Mouse (Mus musculus) small intestine, adult 2 months (tissue): ENCODE results near the gene Cdk1. TPM values are rescaled to one million over a fixed set of nuclear protein-coding genes. Genes with fewer than 3 reads are reported as not detected.

Experiments used
- H3K27ac ChIP-seq: fragments of 200-500 bp; 2 replicates; pipeline ENCODE4 v1.5.1; 2012; ENCODE audit warnings: low read depth, low read length, control low read depth, inconsistent platforms; ENCODE audit not compliant: insufficient read depth
- H3K27me3 ChIP-seq: fragments of 200-500 bp; 2 replicates; pipeline ENCODE4 v1.6.1; 2012; ENCODE audit warnings: mild to moderate bottlenecking, moderate library complexity, low read length, inconsistent platforms; ENCODE audit not compliant: control insufficient read depth, insufficient read depth
- H3K36me3 ChIP-seq: fragments of 200-500 bp; 2 replicates; pipeline ENCODE4 v1.6.1; 2012; ENCODE audit warnings: mild to moderate bottlenecking, low read length, control low read depth, inconsistent platforms; ENCODE audit not compliant: control insufficient read depth, insufficient read depth
- H3K4me1 ChIP-seq: fragments of 200-500 bp; 2 replicates; pipeline ENCODE4 v1.6.1; 2012; ENCODE audit warnings: low read length, inconsistent platforms, mixed read lengths; ENCODE audit not compliant: control insufficient read depth, insufficient read depth, insufficient read length
- H3K4me3 ChIP-seq: fragments of 200-500 bp; 2 replicates; pipeline ENCODE4 v1.5.1; 2012; ENCODE audit warnings: low read depth, mild to moderate bottlenecking, control low read depth, inconsistent platforms, low read length, moderate library complexity
- CTCF ChIP-seq: fragments of 200-500 bp; IDR thresholded peaks from 2 replicates; pipeline ENCODE4 v1.5.1; 2012; ENCODE audit warnings: low read depth, mild to moderate bottlenecking, control low read depth, inconsistent platforms, low read length, moderate library complexity, mixed read lengths; ENCODE audit not compliant: insufficient replicate concordance, insufficient read length; ENCODE audit errors: extremely low read depth
- POLR2A ChIP-seq: fragments of 200-500 bp; IDR thresholded peaks from 2 replicates; pipeline ENCODE4 v1.6.1; 2012; ENCODE audit warnings: low read depth, mild to moderate bottlenecking, control low read depth, inconsistent platforms, low read length, moderate library complexity
- WGBS: fragments of 180-500 bp; shearing (Covaris S2); methylation state at CpG from one replicate; pipeline ENCODE4 v1.1.7; 2018; 5-methylcytosine and 5-hydroxymethylcytosine counted together
- polyA plus RNA-seq: library from polyadenylated mRNA; depleted of rRNA; stranded (reverse); fragments of >200 nt; gene quantifications from 2 replicates; pipeline ENCODE4 v1.2.3, GENCODE M21; 2012

Cdk1 gene
- polyA plus RNA-seq, 1 experiment: 25.3 TPM

DNA sequence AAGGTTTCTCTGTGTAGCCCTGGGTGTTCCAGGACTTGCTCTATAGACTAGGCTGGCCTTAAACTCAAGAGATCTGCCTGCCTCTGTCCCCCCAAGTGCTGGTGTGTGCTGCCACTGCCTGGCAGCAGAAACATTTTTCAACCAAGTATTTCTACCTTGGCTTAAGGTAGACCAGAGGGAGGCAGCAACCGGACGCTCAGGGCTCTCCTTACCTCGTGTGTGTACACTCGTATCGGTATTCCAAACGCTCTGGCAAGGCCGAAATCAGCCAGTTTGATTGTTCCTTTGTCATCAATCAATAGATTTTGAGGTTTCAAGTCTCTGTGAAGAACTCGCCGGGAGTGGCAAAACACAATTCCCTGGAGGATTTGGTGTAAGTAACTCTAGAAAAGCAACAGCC is 10.4 kb downstream of the Cdk1 start:
- 88% methylated on average over 9 of the region's 9 CpGs for WGBS
- no peak overlapping the region for H3K4me3 ChIP-seq
- TF ChIP-seq POLR2A: no peak
- TF ChIP-seq CTCF: no peak
- peaks cover 32% of the 10 kb centered on the region for H3K36me3 ChIP-seq
- H3K27me3 ChIP-seq: no peaks in the 10 kb centered on the region
- H3K27ac ChIP-seq: no peak overlapping the region
- H3K4me1 ChIP-seq: no peaks in the 10 kb centered on the region

DNA sequence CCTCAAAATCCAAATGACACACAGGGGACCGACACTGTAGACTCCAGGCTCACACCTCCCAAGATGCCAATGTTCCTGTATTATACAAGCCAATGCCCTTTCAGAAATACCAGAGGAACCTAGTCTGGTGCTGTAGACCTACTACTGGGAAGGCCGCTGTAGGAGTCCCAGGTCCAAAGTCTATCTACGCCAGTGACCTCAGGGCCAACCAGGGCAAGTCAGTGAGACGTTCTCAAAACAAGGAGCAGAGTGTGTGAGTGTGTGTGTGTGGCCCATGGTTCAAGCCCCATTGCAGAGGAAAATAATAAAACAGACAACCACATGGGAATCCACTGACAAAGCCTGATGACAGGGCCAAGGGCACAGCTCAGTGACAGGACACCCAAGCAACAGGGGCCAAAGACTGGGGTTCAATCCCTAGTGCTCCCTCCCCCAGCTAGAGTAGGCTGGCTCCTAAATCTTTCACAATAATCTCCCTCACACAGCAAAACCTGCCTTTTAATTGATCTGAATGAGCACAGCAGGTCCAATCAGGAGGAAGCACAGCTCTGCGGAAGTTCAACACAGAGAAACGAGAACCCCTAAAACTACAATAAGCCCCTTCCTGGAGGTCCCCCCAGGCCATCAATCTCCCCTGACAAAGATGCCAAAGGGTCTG is 11.0 kb downstream of the Cdk1 start:
- WGBS: 82% methylated on average over 6 of the region's 6 CpGs
- Histone ChIP-seq H3K27me3 (no peaks in the 10 kb centered on the region), H3K27ac (no peak overlapping the region), H3K4me3 (no peak overlapping the region), H3K36me3 (peaks cover 35% of the 10 kb centered on the region), H3K4me1 (no peaks in the 10 kb centered on the region)
- TF ChIP-seq CTCF (no peak), POLR2A (no peak)

DNA sequence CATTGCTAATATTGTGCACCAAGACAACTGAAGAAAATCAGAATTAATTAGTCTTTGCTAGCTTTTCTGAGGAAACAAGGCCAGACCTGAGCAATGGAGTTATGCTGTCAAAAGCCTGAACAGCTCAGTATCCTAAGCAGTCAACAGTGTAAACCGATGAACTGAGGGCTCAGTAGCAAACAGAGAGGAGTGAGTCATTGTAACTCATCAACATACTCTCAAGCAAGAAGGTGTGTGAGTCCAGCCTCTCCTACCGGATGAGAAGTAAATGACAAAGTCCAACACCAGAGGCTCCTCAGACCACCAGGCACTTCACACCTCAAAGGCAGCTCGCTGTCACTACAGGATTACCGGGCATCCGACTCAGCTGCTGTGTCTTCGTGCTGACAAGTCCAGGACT is 12.7 kb downstream of the Cdk1 start:
- peaks cover 37% of the 10 kb centered on the region for H3K36me3 ChIP-seq
- H3K4me3 ChIP-seq: no peak overlapping the region
- 88% methylated on average over 6 of the region's 6 CpGs for WGBS
- no peak for TF ChIP-seq CTCF
- TF ChIP-seq POLR2A: no peak
- H3K27ac ChIP-seq: no peak overlapping the region
- no peaks in the 10 kb centered on the region for H3K4me1 ChIP-seq
- H3K27me3 ChIP-seq: no peaks in the 10 kb centered on the region

DNA sequence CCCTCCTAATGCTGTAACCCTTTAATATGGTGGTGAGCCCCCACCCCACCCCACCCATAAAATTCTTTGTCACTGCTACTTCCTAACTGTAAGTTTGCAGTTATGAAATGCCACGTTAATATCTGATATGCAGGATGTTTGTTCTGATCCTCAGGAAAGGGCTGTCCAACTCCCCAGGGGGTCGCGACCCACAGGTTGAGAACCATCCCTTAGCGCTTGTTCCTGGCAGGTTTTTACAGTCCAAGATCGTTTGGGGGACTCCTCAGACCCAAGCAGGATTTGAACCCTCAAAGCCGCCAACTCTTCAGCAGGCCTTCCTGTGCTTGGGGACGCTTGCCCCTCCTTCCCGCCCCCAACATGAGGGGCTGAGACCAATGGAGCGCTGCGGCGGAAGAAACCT is 16.5 kb downstream of the Cdk1 start:
- TF ChIP-seq POLR2A: no peak
- no peak for TF ChIP-seq CTCF
- no peaks in the 10 kb centered on the region for H3K27me3 ChIP-seq
- no peak overlapping the region for H3K27ac ChIP-seq
- peaks cover 29% of the 10 kb centered on the region for H3K36me3 ChIP-seq
- no peaks in the 10 kb centered on the region for H3K4me1 ChIP-seq
- WGBS: 89% methylated on average over 11 of the region's 11 CpGs
- no peak overlapping the region for H3K4me3 ChIP-seq

DNA sequence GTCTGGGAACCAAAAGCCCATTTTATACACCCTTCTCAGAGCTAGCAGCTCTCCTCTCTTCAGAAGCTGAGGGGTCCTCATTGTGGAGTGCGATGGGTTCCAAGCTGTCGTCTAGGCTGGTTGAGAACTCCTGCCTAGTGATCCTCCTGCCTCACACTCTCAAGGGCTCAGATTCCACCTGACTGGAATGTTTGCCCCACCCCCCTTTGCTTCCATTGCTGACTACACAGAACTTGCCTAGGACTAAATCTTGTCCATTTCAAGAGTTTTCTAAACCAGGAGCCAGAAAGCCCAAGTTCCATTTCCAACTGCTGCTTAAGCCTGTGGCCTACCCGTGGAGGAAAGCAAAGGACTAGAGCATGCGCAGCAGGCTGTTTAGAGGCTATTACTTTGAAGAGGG is 17.1 kb downstream of the Cdk1 start:
- Histone ChIP-seq H3K4me3 (no peak overlapping the region), H3K36me3 (peaks cover 25% of the 10 kb centered on the region), H3K27me3 (no peaks in the 10 kb centered on the region), H3K4me1 (no peaks in the 10 kb centered on the region), H3K27ac (no peak overlapping the region)
- WGBS: 88% methylated on average over 4 of the region's 4 CpGs
- TF ChIP-seq POLR2A (no peak), CTCF (no peak)

DNA sequence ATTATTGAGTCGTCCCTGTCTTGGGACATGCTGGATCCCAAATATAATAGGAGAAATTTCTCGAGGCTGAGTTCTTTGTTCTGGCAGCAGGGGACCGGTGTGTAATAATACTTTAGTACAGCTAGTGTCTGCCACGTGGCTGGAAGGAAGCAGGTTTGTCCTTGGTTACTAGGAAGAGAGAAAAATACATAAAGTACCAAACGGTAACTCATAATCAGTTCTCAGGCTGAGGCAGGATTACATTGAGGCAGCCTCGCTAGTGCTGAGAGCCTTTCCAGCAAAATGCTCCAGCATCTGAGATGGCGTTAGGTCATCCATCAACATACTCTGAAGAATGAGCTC is 17.6 kb downstream of the Cdk1 start:
- 61% methylated on average over 7 of the region's 7 CpGs for WGBS
- H3K27ac ChIP-seq: no peak overlapping the region
- no peaks in the 10 kb centered on the region for H3K27me3 ChIP-seq
- H3K4me1 ChIP-seq: no peaks in the 10 kb centered on the region
- H3K4me3 ChIP-seq: no peak overlapping the region
- H3K36me3 ChIP-seq: peaks cover 21% of the 10 kb centered on the region
- TF ChIP-seq CTCF: no peak
- TF ChIP-seq POLR2A: no peak

DNA sequence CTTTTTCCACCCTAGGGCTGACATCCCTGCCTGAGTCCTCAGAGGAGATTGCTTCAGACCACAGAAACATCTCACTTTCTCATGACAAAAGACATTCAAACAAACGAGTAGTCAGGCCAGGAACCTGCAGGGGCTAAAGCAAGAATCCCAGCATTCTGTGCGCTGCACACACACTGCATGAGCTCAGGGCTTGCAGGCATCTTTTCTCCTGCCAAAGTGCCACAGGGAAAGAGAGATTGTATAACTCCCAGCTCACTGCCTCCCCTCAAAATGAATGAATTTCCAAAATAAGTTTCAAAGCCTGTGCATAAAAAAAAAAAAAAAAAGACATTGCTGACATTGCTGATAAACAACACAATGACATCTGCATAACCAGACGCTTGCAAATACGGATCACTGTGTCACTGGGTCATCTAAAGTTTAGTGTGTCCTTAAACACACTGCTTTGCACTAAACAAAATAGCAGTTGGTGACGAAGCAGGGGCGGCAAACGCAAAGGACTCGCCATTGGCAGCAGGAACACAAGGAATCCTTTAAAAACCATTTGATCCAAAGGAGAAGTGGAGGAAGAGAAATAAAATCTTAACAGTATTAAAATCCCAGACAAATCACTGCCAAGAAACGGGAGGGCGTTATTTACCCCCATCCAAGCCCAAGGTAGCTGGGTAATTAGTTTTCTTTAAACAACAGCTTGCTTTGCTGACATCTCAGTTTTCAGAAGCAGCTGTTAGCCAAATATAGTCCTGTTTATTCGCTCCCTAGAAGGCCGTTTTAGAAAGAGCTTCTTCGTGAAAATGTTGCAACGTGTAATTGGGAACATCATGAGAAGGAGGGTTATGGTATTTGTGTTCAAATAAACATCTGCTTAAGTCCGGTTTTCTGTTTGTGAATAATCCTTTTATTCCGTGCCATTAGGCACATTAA is 18.2 kb downstream of the Cdk1 start:
- H3K27ac ChIP-seq: no peak overlapping the region
- H3K36me3 ChIP-seq: peaks cover 15% of the 10 kb centered on the region
- H3K4me1 ChIP-seq: no peaks in the 10 kb centered on the region
- 71% methylated on average over 16 of the region's 16 CpGs for WGBS
- no peak for TF ChIP-seq POLR2A
- no peak for TF ChIP-seq CTCF
- H3K27me3 ChIP-seq: no peaks in the 10 kb centered on the region
- no peak overlapping the region for H3K4me3 ChIP-seq
